Mouse (Mus musculus) macrophage (primary cell): ENCODE results near the gene Plk4. TPM values are rescaled to one million over a fixed set of nuclear protein-coding genes. Genes with fewer than 3 reads are reported as not detected.
"Not testable (repeated sequence)": the region's sequence is repeated elsewhere in the genome, so short reads cannot be mapped to it uniquely, and the experiment has no call there.

ENCODE experiments used
- H3K27ac ChIP-seq: fragments of 350-480 bp; formaldehyde crosslinking; 2 replicates; pipeline ENCODE4 v1.9.0; 2021
- H3K36me3 ChIP-seq: fragments of 350-480 bp; formaldehyde crosslinking; 2 replicates; pipeline ENCODE4 v1.9.0; 2021; ENCODE audit errors: inconsistent target
- H3K4me3 ChIP-seq: fragments of 350-480 bp; formaldehyde crosslinking; 2 replicates; pipeline ENCODE4 v1.9.0; 2021; ENCODE audit errors: inconsistent target
- H3K79me2 ChIP-seq: fragments of 350-480 bp; formaldehyde crosslinking; 2 replicates; pipeline ENCODE4 v1.9.0; 2021; ENCODE audit errors: inconsistent target
- WGBS: methylation state at CpG from one replicate; pipeline ENCODE4 v1.1.7; 2026; ENCODE audit warnings: inconsistent platforms; ENCODE audit not compliant: missing documents; 5-methylcytosine and 5-hydroxymethylcytosine counted together
- polyA plus RNA-seq: library from polyadenylated mRNA; stranded (reverse); fragments of 250-400 nt; gene quantifications from 3 replicates; pipeline ENCODE4 v1.2.4, GENCODE M21; 2018; ENCODE audit warnings: inconsistent platforms

The Plk4 gene
- polyA plus RNA-seq, 1 experiment from 2014 or later = 4.5 TPM

GRCm38 (mm10) chr3:40847936-40848335 is 48.1 kb downstream of the Plk4 start:
- peak overlapping the region; percentile 70; the same call in 1 of the 2 replicates for H3K4me3 ChIP-seq
- not testable (repeated sequence) for H3K36me3 ChIP-seq, H3K79me2 ChIP-seq, H3K27ac ChIP-seq
- 60% methylated on average over 2 of the region's 2 CpGs for WGBS

DNA sequence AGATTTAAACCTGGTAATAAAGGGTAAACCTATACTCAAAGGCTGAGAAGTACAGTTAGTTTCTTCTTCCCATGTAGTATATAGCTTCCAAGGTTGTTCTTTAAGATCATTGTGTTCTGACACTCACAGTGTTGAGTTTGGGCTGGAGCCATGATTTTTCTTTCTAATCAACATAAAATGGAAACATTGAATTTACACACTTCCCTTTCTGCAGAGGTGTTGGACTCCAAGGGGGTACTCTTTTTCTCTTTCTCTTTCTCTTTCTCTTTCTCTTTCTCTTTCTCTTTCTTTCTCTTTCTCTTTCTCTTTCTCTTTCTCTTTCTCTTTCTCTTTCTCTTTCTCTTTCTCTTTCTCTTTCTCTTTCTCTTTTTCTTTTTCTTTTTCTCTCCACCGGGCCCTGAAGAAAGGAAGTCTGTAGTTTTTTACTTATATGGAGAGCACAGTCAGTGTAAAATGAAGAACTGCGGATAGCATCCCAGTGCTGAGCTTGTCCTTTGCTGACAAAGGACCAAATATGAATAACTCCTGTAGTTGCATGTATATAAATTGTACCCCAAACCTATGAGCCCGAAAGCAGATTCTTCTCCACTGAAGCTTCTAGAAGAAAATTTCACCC is 53.4 kb downstream of the Plk4 start:
- 100% methylated on average over 1 of the region's 3 CpGs for whole genome bisulfite sequencing
- H3K36me3 ChIP-seq, H3K4me3 ChIP-seq: not testable (repeated sequence)

More for the DNA sequence above, 53.4 kb downstream of the Plk4 start:
- H3K79me2 ChIP-seq, H3K27ac ChIP-seq: not testable (repeated sequence)

Other genes with a start within 250 kb of the Plk4 start
- 0.20 to 0.26 TPM (median 0.22 TPM) in 3 replicates for gene Slc25a31, start 91.2 kb upstream of the Plk4 start, polyA plus RNA-seq
- gene Hspa4l, start 55.5 kb upstream of the Plk4 start, polyA plus RNA-seq = 8.3 to 17.8 TPM (median 11.8 TPM) in 3 replicates
- gene Mfsd8, start 46.9 kb downstream of the Plk4 start, polyA plus RNA-seq = 9.2 to 11.5 TPM (median 9.9 TPM) in 3 replicates
- gene Abhd18, start 47.0 kb downstream of the Plk4 start, polyA plus RNA-seq = 1.3 to 3.4 TPM (median 3.4 TPM) in 3 replicates
- gene 1700034I23Rik, start 102.5 kb downstream of the Plk4 start, polyA plus RNA-seq = not detected in 3 replicates
- 4.1 to 12.1 TPM (median 8.9 TPM) in 3 replicates for gene Larp1b, start 149.8 kb downstream of the Plk4 start, polyA plus RNA-seq